Mouse (Mus musculus) left cerebral cortex, postnatal 25 days (tissue): ENCODE measurements around the gene Pi16. TPM values are rescaled to one million over a fixed set of nuclear protein-coding genes. Genes with fewer than 3 reads are reported as not detected.
A peak's percentile ranks its signal among the peaks of the same experiment; 100 is the strongest.
"Not testable (repeated sequence)": the region's sequence is repeated elsewhere in the genome, so short reads cannot be mapped to it uniquely, and the experiment has no call there.

ENCODE experiments used
- DNase-seq, 2 experiments: peaks; one replicate each; pipeline ENCODE4 v3.0.0; 2022; ENCODE audit warnings: low spot score in 2 of 2, mixed read lengths in 1 of 2
- intact Hi-C: fragments of 180-260 bp; cut with DNase I; formaldehyde crosslinking; loops from one replicate; pipeline ENCODE4 v1.15.1; 2025
- total RNA-seq, 2 experiments: library from RNA; stranded (reverse); gene quantifications; 2 replicates each; pipeline ENCODE4 v1.2.3; 2021

The Pi16 gene
- total RNA-seq, 2 experiments from 2014 or later: 1.1 to 1.5 TPM

DNA sequence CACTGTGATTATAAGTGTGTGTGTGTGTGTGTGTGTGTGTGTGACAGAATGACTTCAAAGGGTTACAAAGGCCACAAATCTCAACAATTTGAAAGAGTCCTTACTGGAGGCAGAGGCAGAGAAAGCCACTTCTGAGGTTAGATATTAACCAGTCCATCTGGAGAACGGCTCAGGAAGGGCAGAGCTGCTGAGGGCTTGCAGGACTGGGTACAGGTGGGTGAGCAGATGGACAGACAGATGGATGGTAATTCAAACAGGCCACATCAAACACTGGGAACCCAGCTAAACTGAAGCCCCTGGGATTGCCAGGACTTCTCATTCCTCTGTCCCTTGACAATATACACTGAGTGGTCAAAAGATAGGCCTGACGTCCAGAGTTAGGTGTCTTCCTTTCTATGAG lies 31.5 kb downstream of the Pi16 start:
- intact Hi-C loops: no loop called here

DNA sequence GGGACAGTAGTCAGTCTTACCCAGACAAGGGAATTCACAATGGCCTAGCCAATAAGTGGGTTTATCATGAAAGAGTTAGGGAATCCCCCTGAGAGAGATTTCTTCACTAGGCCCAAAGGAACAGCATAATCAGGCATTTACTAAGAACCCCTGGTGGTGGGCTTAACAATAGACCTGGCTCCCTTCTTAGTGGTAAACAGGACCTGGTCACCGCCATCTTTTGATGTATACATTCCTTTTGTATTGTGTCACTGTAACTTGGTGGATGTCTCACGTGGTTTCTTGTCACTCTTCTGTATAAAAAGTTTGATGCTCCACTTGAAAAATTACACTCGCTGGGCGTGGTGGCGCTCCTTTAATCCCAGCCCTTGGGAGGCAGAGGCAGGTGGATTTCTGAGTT lies 33.6 kb downstream of the Pi16 start:
- DNase-seq, intact Hi-C loops: not testable (repeated sequence)

More for the DNA sequence above, 31.5 kb downstream of the Pi16 start:
- DNase-seq: no peak

DNA sequence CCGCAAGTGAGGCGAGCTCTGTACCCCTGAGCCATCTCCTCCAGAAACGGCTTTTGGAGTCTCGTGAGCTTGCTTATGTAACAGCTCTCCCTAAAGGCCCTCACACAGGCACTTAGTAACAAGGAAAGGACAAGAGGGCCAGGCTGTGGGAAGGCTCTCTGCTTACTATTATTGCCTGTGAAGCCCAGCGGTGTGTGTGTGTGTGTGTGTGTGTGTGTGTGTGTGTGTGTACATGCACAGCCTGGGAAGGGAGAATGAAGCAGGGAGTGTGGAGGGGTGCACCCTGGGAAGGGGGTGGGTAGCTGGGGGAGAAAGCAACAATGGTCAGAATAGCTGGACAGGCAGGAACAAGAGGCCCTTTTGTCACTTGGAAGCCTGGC lies 38.0 kb downstream of the Pi16 start:
- intact Hi-C loops: no loop called here
- DNase-seq: no peak

DNA sequence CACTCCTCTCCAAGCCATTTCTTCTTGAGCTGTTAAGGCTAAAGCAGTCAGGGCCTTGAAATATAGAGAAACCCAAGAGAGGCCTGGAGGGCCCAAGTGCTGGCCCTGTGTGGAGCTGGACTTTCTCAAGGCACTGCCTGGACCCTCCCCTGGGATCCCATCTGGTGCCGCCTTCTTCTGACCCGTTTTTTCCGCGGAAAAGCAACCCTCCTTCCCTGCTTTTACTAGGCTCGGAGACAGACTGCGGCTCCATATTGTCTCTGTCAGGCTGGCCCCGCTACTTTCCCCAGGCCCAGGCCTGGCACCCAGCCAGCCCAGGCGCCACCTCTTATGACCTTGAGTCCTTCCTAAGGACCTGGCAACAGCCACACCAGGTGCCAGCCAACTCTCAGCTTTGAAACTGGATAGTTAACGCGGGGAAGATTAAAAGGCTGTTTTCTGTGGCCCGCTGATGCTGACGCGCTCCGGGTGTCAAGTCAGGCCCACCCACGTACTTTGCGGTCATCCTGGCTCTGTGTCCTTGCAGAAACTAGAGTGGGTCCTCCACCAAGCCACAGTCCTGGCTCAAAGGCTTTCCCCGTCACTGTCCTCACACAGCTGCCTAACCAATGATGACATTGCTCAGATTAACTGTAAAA lies 38.5 kb downstream of the Pi16 start:
- intact Hi-C loops: no loop called here
- DNase-seq: peak; percentile 26 to 39

DNA sequence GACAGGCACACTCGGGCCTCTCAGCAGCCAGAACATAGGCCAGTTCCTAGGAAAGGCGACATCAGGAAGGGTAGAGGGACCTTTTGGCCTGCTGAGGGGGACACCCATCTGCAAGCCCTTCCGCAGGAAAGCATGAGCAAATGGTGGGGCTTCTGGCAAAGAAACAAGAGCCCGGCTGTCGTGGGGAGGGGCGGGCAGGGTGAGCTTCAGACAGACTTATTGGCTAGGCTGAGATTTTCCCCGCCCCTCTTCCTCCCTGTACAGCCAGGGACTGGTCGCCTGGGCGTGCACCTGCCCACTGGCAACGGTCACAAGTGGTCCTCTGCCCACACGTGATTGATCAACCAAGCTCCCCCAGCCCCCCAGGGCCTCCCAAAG lies 39.0 kb downstream of the Pi16 start:
- intact Hi-C loops: no loop called here
- peak; percentile 52 to 58 for DNase-seq

DNA sequence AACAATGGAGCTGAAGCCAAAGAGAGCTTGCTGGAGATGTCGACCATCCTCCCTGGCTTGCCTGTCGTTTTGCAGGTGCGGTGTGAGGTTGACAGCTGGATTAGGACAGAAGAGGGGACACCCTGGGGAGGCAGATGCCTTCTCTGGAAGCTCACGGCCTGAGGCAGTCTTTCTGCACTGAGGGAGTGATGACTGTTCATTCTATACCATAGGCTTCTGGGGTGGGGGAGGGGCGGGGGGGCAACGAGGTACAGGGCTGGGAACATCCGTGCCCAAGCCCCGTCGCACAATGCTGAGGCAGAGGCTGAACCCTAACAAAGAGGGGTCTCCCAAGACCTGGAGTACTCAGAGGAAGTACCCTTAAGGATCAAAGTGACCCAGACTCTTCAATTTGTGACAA lies 39.4 kb downstream of the Pi16 start:
- intact Hi-C loops: no loop called here
- DNase-seq: no peak

DNA sequence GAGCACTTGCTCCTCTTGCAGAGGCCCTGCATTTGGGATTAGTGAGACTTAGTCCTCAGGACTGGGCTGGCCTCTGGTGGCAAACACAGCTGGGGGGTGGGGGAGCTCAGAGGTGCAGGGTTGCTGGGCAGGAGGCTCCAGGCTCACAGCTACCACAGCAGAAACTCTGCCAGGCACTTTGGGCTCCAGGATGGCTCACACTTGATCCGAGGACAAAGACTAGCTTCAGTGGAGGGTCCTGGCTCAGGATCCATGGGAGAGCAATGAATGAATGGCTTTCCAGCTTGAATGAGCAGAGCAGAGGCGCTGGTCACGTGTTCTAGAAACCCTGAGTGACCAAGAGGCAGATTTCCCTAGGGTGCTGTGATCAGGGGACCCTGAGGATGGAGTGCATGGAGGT lies 41.4 kb downstream of the Pi16 start:
- intact Hi-C loops: no loop called here
- DNase-seq: no peak

DNA sequence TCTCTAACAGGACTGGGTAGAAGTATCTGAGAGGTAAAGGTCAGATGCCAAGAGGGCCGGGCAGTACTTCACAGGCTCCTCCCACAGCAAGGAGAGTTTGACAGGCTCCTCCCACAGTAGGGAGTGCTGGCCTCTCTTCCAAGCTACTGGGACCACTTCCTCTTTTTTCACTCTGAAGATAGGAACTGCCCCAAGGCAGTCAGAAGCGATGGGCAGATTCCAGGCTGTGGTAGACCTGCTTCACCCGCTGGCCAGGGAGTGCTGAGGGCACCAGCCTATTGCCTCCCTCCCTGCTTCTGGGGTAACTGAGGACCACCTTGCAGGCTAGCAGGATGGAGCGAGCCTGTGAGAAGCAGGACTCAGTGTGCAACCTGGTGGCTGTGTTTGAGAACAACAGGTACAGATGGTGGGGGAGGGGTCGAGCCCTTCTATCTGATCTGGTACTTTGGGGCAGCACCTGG lies 43.3 kb downstream of the Pi16 start, which contains the start of gene Fgd2:
TSS of gene Fgd2 (plus strand) at position 154 of the 461 bp plus-strand sequence.
- intact Hi-C loops: no loop called here
- no peak for DNase-seq

DNA sequence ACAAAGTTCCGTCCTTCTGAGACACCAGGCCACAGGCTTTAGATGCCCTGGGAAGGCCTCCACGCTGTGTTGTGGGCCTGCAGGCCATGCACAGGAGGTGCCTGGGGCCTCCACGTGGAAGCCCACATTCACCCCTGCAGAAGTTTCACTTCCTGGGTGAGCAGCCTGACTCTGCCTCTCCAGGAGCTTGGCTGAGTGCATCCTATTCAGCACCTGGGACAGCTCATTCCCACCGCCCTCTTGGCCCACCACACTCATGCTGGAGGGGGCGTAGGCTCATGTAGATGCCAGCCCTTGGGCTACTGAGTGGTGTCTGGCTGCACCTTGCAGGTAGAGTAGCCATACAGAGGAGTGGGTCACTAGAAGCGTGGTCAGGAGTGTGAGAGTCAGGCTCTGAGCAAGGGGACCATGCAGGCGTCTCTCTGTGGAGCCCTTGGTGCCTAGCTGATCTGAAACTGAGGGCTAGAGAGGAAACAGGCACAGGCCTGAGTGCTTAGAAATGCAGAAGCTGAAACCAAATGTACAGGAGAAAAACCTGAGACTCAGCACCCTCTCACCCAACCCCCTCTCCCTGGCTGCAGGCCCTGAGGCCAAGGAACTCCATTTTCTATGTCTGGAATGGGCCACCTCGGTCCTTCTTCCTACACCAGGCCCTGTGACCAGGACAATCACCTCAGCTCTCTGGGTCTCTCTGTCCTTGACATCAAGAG lies 44.7 kb downstream of the Pi16 start:
- DNase-seq: no peak
- intact Hi-C loops: no loop called here

DNA sequence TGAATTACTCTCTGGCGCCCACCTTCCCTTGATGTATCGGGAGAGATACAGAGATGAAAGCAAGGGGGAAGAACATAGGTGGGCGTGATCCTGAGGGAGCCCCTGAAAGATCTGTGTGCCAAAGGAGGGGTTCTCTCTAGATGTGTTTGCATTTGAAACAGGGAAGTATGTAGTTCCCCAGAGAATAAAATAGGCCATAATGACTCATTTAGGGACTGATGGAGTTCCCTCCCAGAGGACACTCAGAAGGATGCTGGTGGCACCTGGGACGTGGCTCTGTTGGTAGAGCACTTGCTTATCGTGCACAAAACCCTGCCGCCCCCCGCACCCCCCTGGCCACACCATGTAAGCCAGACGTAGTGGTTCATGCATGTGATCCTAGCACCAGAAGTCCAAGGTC lies 45.6 kb downstream of the Pi16 start:
- intact Hi-C loops: no loop called here
- no peak for DNase-seq

DNA sequence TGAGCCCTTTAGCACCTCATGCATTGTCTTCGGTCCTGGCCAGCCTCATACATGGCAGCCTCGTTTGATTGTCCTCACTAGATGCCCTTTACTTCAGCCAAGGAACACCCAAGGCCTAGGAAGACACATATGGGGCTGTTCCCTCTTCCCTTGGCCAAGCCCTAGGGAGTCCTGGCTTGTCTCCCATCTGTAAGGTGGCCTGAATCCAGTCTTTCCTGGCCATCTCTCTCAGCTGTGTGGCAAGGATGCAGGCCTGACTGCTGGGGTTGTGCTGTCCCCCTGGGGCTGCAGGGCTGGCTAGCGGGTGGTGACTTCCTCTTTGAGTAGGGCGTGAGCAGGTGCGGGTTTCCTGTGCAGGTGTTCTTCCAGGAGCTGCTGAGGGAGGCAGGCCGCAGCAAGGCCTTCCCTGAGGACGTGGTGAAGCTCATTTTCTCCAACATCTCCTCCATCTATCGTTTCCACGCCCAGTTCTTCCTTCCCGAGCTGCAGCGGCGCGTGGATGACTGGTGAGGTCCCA lies 47.7 kb downstream of the Pi16 start:
- intact Hi-C loops: no loop called here
- no peak for DNase-seq

DNA sequence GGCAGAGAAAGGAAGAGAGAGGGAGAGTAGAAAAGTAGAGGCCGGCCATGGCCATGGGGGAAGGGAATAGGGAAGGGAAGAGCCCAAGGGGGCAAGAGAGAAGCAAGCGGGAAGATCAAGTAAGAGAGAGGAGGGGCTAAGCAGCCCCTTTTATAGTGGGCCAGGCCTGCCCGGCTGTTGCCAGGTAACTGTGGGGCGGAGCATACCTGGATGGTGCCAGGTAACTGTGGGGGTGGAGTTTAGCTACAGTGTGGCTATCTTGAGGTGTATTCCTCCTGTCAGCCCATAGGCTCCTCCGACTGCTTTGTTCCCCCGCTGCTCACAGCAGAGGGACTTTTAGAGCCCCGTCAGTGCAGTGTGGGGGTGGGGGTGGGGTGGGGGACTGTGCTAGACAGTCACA lies 51.2 kb downstream of the Pi16 start:
- intact Hi-C loops: no loop called here
- DNase-seq: no peak

DNA sequence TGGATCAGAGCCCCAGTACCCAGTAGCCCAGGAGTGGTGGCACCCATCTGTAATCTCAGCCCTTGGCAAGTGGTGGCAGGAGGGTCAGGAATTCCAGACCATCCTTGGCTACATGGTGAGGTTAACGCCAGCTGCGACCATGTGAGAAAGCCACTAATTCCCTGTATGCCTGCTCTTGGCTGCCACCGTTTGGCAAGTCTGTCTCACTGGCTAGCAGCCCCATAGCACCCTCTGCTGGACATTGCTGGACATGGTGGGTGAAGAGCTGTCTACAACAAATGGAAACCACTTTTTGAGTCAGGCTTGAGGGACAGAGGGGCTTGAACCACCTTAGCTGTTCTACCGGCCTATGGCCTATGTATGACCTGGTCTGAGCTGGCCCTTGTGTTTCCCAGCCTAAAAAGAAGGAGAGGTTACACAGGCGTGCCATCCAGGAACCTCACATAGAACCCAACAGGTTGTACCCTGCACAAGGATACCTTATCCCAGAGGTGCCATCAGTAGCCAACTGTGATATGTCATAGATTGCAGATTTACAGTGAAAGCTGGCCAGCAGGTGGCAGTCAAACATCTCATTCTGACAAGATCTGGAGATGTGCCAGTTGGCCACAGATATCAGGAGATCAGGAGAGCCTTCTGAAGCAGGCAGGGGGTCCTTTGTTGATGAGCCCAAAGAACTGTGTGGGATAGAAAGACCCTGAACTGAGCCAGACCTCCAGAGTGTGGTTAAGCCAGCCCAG lies 53.7 kb downstream of the Pi16 start:
- DNase-seq: peak; percentile 91 to 95
- intact Hi-C loops: loop anchor here (2.0 to 5.0 kb wide), 2 partner anchors 102 to 194 kb away; partner anchors contain the start of gene BC004004

DNA sequence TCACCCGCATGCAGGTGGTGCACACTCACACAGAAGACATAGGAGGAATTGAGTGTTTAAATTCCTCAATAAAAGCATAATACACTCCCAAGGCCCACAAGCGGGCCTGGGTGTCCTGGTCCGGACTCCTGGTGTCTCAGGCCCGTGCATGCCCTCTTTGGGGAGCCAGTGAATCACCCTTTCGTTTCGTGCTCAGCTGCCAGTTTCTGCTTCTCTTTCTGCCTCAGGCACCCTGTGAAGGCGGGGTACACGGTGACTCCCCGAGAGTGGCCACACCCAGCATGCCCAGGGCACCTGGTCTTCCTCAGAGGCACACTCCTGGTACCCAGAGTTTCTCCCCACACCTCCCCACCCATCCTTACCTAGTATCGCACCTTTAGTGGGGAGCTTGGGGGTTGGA lies 58.4 kb downstream of the Pi16 start:
- intact Hi-C loops: no loop called here
- no peak for DNase-seq

DNA sequence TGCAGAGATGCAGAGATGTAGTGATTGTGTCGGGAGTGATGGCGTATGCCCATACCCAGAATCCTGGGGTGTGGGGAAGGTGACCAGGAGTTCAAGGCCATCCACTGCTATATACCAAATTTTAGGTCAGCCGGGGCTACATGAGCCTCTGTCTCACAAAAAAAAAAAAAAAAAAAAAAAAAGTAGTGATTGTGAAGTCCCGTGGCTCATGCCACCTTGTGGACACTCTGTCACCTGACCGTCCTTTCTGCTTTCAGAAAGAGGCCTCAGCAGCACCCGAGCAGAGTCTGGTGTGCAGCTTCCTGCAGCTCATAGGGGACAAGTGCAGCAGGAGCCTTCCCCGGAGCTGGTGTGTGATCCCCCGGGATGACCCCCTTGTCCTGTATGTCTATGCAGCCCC lies 60.6 kb downstream of the Pi16 start:
- intact Hi-C loops: no loop called here

More for the DNA sequence above, 60.6 kb downstream of the Pi16 start:
- DNase-seq: no peak

Other genes with a start within 250 kb of the Pi16 start
- 10 to 100 TPM; 36.0 to 54.2 TPM for gene Cdkn1a, start 226.7 kb upstream of the Pi16 start, total RNA-seq
- gene Rab44, start 203.5 kb upstream of the Pi16 start, total RNA-seq: under 1 TPM in 1 of 2 experiments, not detected in 1; 0.14 TPM
- gene Cpne5, start 79.5 kb upstream of the Pi16 start, total RNA-seq: 100 to 1,000 TPM; 121 to 149 TPM
- gene Ppil1, start 53.5 kb upstream of the Pi16 start, total RNA-seq: 10 to 100 TPM; 19.7 to 20.8 TPM
- gene BC004004, start 48.9 kb upstream of the Pi16 start, total RNA-seq: 10 to 100 TPM; 86.2 to 93.7 TPM
- gene Mtch1, start 30.3 kb downstream of the Pi16 start, total RNA-seq: 100 to 1,000 TPM; 553 to 573 TPM
- 1 to 10 TPM; 5.2 to 6.8 TPM for gene Fgd2, start 43.2 kb downstream of the Pi16 start, total RNA-seq
- 1 to 10 TPM; 6.8 to 7.4 TPM for gene Pim1, start 173.1 kb downstream of the Pi16 start, total RNA-seq
- not detected for gene Gm17657, start 232.0 kb downstream of the Pi16 start, total RNA-seq
- 10 to 100 TPM; 42.3 to 43.2 TPM for gene Tbc1d22b, start 232.1 kb downstream of the Pi16 start, total RNA-seq
- gene Tmem217, start 234.7 kb downstream of the Pi16 start, total RNA-seq: not detected